Mouse (Mus musculus): ENCODE data around the gene Mov10l1. TPM values are rescaled to one million over a fixed set of nuclear protein-coding genes. Genes with fewer than 3 reads are reported as not detected.

Mov10l1 gene
- total RNA-seq, 2 experiments from 2014 or later: 0.12 to 0.30 TPM

Other genes starting within 250 kb of the Mov10l1 start
- gene Brd1, start 248.7 kb upstream of the Mov10l1 start, total RNA-seq (2021): 10 to 100 TPM; 60.3 to 66.5 TPM
- 10 to 100 TPM; 23.2 to 26.7 TPM for gene Zbed4, start 231.2 kb upstream of the Mov10l1 start, total RNA-seq (2021)
- 10 to 100 TPM; 10.1 to 11.5 TPM for gene Alg12, start 163.6 kb upstream of the Mov10l1 start, total RNA-seq (2021)
- 10 to 100 TPM; 26.2 to 35.6 TPM for gene Creld2, start 163.3 kb upstream of the Mov10l1 start, total RNA-seq (2021)
- gene Pim3, start 120.7 kb upstream of the Mov10l1 start, total RNA-seq (2021): 10 to 100 TPM; 44.6 to 49.3 TPM
- gene Ttll8, start 28.5 kb upstream of the Mov10l1 start, total RNA-seq (2021): 1 to 10 TPM; 1.3 to 1.7 TPM
- 10 to 100 TPM; 51.6 to 56.9 TPM for gene Mlc1, start 3.9 kb upstream of the Mov10l1 start, total RNA-seq (2021)
- 10 to 100 TPM; 52.1 to 60.6 TPM for gene Panx2, start 76.8 kb downstream of the Mov10l1 start, total RNA-seq (2021)
- 10 to 100 TPM; 27.7 to 28.2 TPM for gene Trabd, start 92.2 kb downstream of the Mov10l1 start, total RNA-seq (2021)
- 10 to 100 TPM; 24.6 to 25.7 TPM for gene Selenoo, start 106.2 kb downstream of the Mov10l1 start, total RNA-seq (2021)
- gene Tubgcp6, start 140.2 kb downstream of the Mov10l1 start, total RNA-seq (2021): 10 to 100 TPM; 36.9 to 42.1 TPM
- gene Hdac10, start 145.8 kb downstream of the Mov10l1 start, total RNA-seq (2021): 10 to 100 TPM; 40.0 to 42.8 TPM
- gene Mapk12, start 157.8 kb downstream of the Mov10l1 start, total RNA-seq (2021): 1 to 10 TPM; 4.1 to 5.0 TPM
- 10 to 100 TPM; 34.4 to 36.6 TPM for gene Mapk11, start 166.7 kb downstream of the Mov10l1 start, total RNA-seq (2021)
- gene Plxnb2, start 197.9 kb downstream of the Mov10l1 start, total RNA-seq (2021): 100 to 1,000 TPM; 100 TPM
- 10 to 100 TPM; 46.6 to 49.4 TPM for gene Dennd6b, start 213.6 kb downstream of the Mov10l1 start, total RNA-seq (2021)
- gene Ppp6r2, start 228.6 kb downstream of the Mov10l1 start, total RNA-seq (2021): 100 to 1,000 TPM; 163 to 165 TPM